Mouse (Mus musculus): Measurements from ENCODE around the gene Ddx54. TPM values are rescaled to one million over a fixed set of nuclear protein-coding genes. Genes with fewer than 3 reads are reported as not detected.

The Ddx54 gene
- total and polyA plus RNA-seq, 3 experiments, result 63.7 to 91.8 (median 83.6) TPM

DNA sequence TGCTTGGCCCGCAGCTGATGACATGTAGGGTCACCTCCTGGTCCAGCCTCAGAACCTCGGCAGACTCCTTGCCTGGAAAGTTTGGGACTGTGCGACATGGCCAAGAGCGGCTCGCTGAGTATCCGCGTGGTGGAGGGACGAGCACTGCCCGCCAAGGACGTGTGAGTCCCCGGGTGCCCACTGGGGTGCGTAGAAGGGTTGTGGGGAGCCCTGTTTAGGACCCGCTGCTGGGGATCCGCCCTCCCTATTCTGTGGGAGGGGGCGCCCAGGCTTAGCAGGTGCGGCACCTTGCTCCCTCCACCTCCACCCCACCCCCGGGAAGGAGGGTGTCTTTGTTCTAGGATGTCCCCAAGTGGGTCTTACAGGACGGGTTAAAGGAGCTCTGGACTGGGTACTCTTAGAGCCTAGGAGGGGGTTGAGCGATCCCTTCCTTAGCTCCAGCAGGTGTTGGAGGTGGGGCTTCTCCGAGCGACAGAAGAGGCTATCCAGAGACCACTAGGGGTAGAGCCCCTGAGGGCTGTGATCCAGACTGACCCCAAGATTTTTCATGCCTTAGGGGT lies 36.9 kb downstream of the Ddx54 start:
- in situ Hi-C loops (cut with MboI; ENCODE audit: low pct_ligation_motif_present, low pct_unique_long_range_greater_than_20kb, low sequenced_read_pairs) (no loop called here), dilution Hi-C loops (cut with MboI; ENCODE audit: extremely low pct_ligation_motif_present, extremely low pct_unique_long_range_greater_than_20kb, low sequenced_read_pairs) (no loop called here)
- H3K9ac ChIP-seq (ENCODE audit: insufficient read depth, low read depth), result peak overlapping the region; percentile 75
- TF ChIP-seq POLR2A (IDR thresholded peaks at IDR 0.05; ENCODE audit: low read depth, low read length) (no peak), KAT2A (IDR thresholded peaks at IDR 0.05; ENCODE audit: insufficient replicate concordance, low read length) (no peak), E2F4 (IDR thresholded peaks at IDR 0.05; ENCODE audit: insufficient replicate concordance, low read depth, low read length) (no peak), BHLHE40 (IDR thresholded peaks at IDR 0.05; ENCODE audit: low read depth, low read length) (no peak; the same call in 1 of the 2 replicates), NELFE (IDR thresholded peaks at IDR 0.05; ENCODE audit: low read depth, low read length) (no peak), MEF2A (IDR thresholded peaks at IDR 0.05; ENCODE audit: borderline replicate concordance, low read depth, low read length) (no peak), USF2 (conservative IDR thresholded peaks at IDR 0.05; ENCODE audit: low read depth, low read length) (no peak), ZNF384 (IDR thresholded peaks at IDR 0.05; ENCODE audit: low read depth, low read length) (no peak), UBTF (IDR thresholded peaks at IDR 0.05; ENCODE audit: low read depth, low read length) (no peak; the same call in 1 of the 2 replicates), MAX (IDR thresholded peaks at IDR 0.05; ENCODE audit: low read length) (no peak), TBP (conservative IDR thresholded peaks at IDR 0.05; ENCODE audit: low read depth, low read length) (no peak), CHD2 (IDR thresholded peaks at IDR 0.05; ENCODE audit: low read length) (no peak), SIN3A (IDR thresholded peaks at IDR 0.05; ENCODE audit: low read length) (peak; percentile 19; the same call in 1 of the 2 replicates), IRF4 (IDR thresholded peaks at IDR 0.05; ENCODE audit: low read depth, low read length) (no peak), SMC3 (IDR thresholded peaks at IDR 0.05; ENCODE audit: low read depth, low read length) (no peak), PAX5 (IDR thresholded peaks at IDR 0.05; ENCODE audit: low read length) (no peak), HCFC1 (IDR thresholded peaks at IDR 0.05; ENCODE audit: low read depth, low read length) (no peak), JUN (IDR thresholded peaks at IDR 0.05; ENCODE audit: insufficient read depth, low read depth, low read length) (no peak), MYC (IDR thresholded peaks at IDR 0.05; ENCODE audit: low read depth, low read length) (0 out of 2 replicates have a peak, but pooled peaks have one; percentile 44), RAD21 (IDR thresholded peaks at IDR 0.05; ENCODE audit: low read depth, low read length) (peak; percentile 5), ZKSCAN1 (IDR thresholded peaks at IDR 0.05; ENCODE audit: borderline replicate concordance, low read depth, low read length) (no peak), ZC3H11A (IDR thresholded peaks at IDR 0.05; ENCODE audit: low read depth, low read length) (no peak), NRF1 (IDR thresholded peaks at IDR 0.05; ENCODE audit: low read depth, low read length) (no peak), ETS1 (conservative IDR thresholded peaks at IDR 0.05; ENCODE audit: low read depth, low read length) (no peak), CHD1 (IDR thresholded peaks at IDR 0.05; ENCODE audit: low read depth, low read length) (no peak), ELF1 (IDR thresholded peaks at IDR 0.05; ENCODE audit: low read depth, low read length) (no peak), EP300 (IDR thresholded peaks at IDR 0.05; ENCODE audit: low read length) (no peak), MXI1 (IDR thresholded peaks at IDR 0.05; ENCODE audit: low read depth, low read length) (peak; percentile 93; the same call in 1 of the 2 replicates), POLR2AphosphoS2 (IDR thresholded peaks at IDR 0.05; ENCODE audit: low read depth, low read length) (no peak), JUND (conservative IDR thresholded peaks at IDR 0.05; ENCODE audit: low read depth, low read length) (no peak), MAFK (IDR thresholded peaks at IDR 0.05; ENCODE audit: insufficient replicate concordance, low read length) (no peak), ZMIZ1 (IDR thresholded peaks at IDR 0.05; ENCODE audit: low read depth, low read length) (no peak), RCOR1 (conservative IDR thresholded peaks at IDR 0.05; ENCODE audit: low read depth, low read length) (no peak), USF1 (IDR thresholded peaks at IDR 0.05; ENCODE audit: low read depth, low read length) (no peak), MAZ (IDR thresholded peaks at IDR 0.05; ENCODE audit: low read depth, low read length) (no peak), GABPA (IDR thresholded peaks at IDR 0.05; ENCODE audit: insufficient replicate concordance, low read depth, low read length) (no peak), TCF12 (IDR thresholded peaks at IDR 0.05; ENCODE audit: low read depth, low read length) (no peak), CTCF (conservative IDR thresholded peaks at IDR 0.05 in 1 of 2, IDR thresholded peaks at IDR 0.05 in 1 of 2; ENCODE audit: low read depth in 2 of 2, low read length in 2 of 2) (peak in 1 of 2 experiments; percentile 16; a peak in 1 of 4 replicates)
- no peaks in the 10 kb centered on the region for H3K9me3 ChIP-seq (replicated peaks; ENCODE audit: low read length)
- peak overlapping the region; percentile 82 for H3K4me2 ChIP-seq (ENCODE audit: insufficient read depth, low read depth, poor library complexity, severe bottlenecking)
- no peaks in the 10 kb centered on the region for H3K79me2 ChIP-seq (replicated peaks; ENCODE audit: control insufficient read depth, extremely low read depth, insufficient read depth, poor library complexity, severe bottlenecking)
- peak overlapping the region; percentile 36 for H3K27ac ChIP-seq (ENCODE audit: insufficient read depth, low read depth)
- H3K36me3 ChIP-seq (replicated peaks in 1 of 2; ENCODE audit: control insufficient read depth in 1 of 2, insufficient read depth in 1 of 2, low read length in 1 of 2), result peaks cover 0 to 17% of the 10 kb centered on the region in 2 experiments
- DNase-seq (ENCODE audit: extremely low read depth), result no peak
- peaks cover 24 to 61% of the 10 kb centered on the region in 2 experiments for H3K4me1 ChIP-seq (ENCODE audit: control insufficient read depth in 1 of 2, insufficient read depth in 2 of 2)
- H3K4me3 ChIP-seq (replicated peaks in 1 of 3; ENCODE audit: low read depth in 2 of 3, low read length in 2 of 3, poor library complexity in 1 of 3), result peak overlapping the region; percentile 83 to 93 (median 88)
- H3K27me3 ChIP-seq (replicated peaks), result no peaks in the 10 kb centered on the region

Measured in CH12.LX (cell line).